Mouse (Mus musculus) E14TG2a.4 (cell line): ENCODE results near the gene 1700113H08Rik.

Source experiments
- H3K27me3 ChIP-seq: 2 replicates; pipeline ENCODE4 v1.6.1; 2014; ENCODE audit warnings: low read length, control low read depth; ENCODE audit not compliant: insufficient read depth
- H3K36me3 ChIP-seq: 2 replicates; pipeline ENCODE4 v1.6.1; 2014; ENCODE audit warnings: low read length, control low read depth; ENCODE audit not compliant: insufficient read depth
- H3K4me1 ChIP-seq: replicated peaks from 2 replicates; pipeline ENCODE4 v1.6.1; 2014; ENCODE audit warnings: low read depth, low read length, control low read depth
- H3K4me3 ChIP-seq: replicated peaks from 2 replicates; pipeline ENCODE4 v1.5.1; 2014; ENCODE audit warnings: mild to moderate bottlenecking, low read length
- H3K9me3 ChIP-seq: 2 replicates; pipeline ENCODE4 v1.6.1; 2014; ENCODE audit warnings: low read length, control low read depth
- CTCF ChIP-seq: conservative IDR thresholded peaks from 2 replicates; pipeline ENCODE4 v1.5.1; 2014; ENCODE audit warnings: low read length
- NANOG ChIP-seq: IDR thresholded peaks from 2 replicates; pipeline ENCODE4 v1.6.1; 2014; ENCODE audit warnings: borderline replicate concordance, low read length, mixed read lengths
- POU5F1 ChIP-seq: IDR thresholded peaks from 2 replicates; pipeline ENCODE4 v1.6.1; 2014; ENCODE audit warnings: low read length, borderline replicate concordance

1700113H08Rik gene

GRCm38 (mm10) chr10:87272133-87272622 lies 214.3 kb downstream of the 1700113H08Rik start:
- Histone ChIP-seq H3K4me3 (no peak overlapping the region), H3K4me1 (no peaks in the 10 kb centered on the region), H3K9me3 (no peaks in the 10 kb centered on the region), H3K36me3 (no peaks in the 10 kb centered on the region), H3K27me3 (no peaks in the 10 kb centered on the region)
- TF ChIP-seq CTCF (no peak), NANOG (no peak), POU5F1 (no peak)

DNA sequence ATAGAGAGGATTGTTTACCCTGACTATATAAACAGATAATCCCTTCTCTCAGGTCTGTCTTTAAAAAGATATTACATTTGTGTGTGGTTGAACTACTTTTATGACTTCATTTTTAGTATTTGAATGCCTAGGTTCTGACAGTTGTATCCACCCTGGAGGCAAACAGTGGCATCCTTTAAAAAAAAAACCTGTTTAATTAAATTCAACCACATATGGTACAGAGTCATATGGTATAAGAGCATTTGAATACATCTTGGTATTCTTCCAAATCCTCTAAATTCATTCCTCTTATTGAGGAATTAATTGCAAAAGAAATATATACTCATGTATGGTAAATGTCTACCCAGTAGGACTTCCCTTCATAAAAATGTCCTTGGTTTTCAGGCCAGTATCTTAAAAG lies 217.2 kb downstream of the 1700113H08Rik start:
- H3K27me3 ChIP-seq: no peaks in the 10 kb centered on the region
- H3K36me3 ChIP-seq: no peaks in the 10 kb centered on the region
- H3K4me1 ChIP-seq: no peaks in the 10 kb centered on the region
- no peak overlapping the region for H3K4me3 ChIP-seq
- TF ChIP-seq CTCF (no peak), NANOG (no peak), POU5F1 (no peak)
- H3K9me3 ChIP-seq: peaks cover 4% of the 10 kb centered on the region; the same call in 1 of the 2 replicates
